Mouse (Mus musculus) embryonic facial prominence, embryonic 15.5 days (tissue): ENCODE data around the gene Plch2. TPM values are rescaled to one million over a fixed set of nuclear protein-coding genes. Genes with fewer than 3 reads are reported as not detected.

ENCODE experiments used
- ATAC-seq: fragments of 200-750 bp; cut with Nextera tagmentation; 2 replicates; pipeline ENCODE4 v1.8.0; 2017; ENCODE audit warnings: low read depth, moderate TSS enrichment; ENCODE audit not compliant: insufficient number of reproducible peaks, low FRiP score, low TSS enrichment
- H3K27ac ChIP-seq: fragments of 300-500 bp; sonication (generic); replicated peaks from 2 replicates; pipeline ENCODE4 v1.5.1; 2015; ENCODE audit warnings: mild to moderate bottlenecking, inconsistent platforms
- H3K27me3 ChIP-seq: fragments of 300-500 bp; sonication (generic); 2 replicates; pipeline ENCODE4 v1.6.1; 2015; ENCODE audit warnings: inconsistent platforms
- H3K36me3 ChIP-seq: fragments of 300-500 bp; sonication (generic); 2 replicates; pipeline ENCODE4 v1.6.1; 2015; ENCODE audit warnings: mild to moderate bottlenecking, inconsistent platforms
- H3K4me1 ChIP-seq: fragments of 300-500 bp; sonication (generic); 2 replicates; pipeline ENCODE4 v1.6.1; 2015; ENCODE audit warnings: inconsistent platforms
- H3K4me2 ChIP-seq: fragments of 300-500 bp; sonication (generic); replicated peaks from 2 replicates; pipeline ENCODE4 v1.6.1; 2015; ENCODE audit warnings: mild to moderate bottlenecking, inconsistent platforms
- H3K4me3 ChIP-seq: fragments of 300-500 bp; sonication (generic); replicated peaks from 2 replicates; pipeline ENCODE4 v1.5.1; 2015; ENCODE audit warnings: mild to moderate bottlenecking, inconsistent platforms
- H3K9ac ChIP-seq: fragments of 300-500 bp; sonication (generic); 2 replicates; pipeline ENCODE4 v1.6.1; 2015; ENCODE audit warnings: inconsistent platforms
- H3K9me3 ChIP-seq: fragments of 300-500 bp; sonication (generic); replicated peaks from 2 replicates; pipeline ENCODE4 v1.6.1; 2016; ENCODE audit warnings: inconsistent platforms
- WGBS: fragments of 180-500 bp; shearing (Covaris S2); methylation state at CpG from one replicate; pipeline ENCODE4 v1.1.7; 2015; 5-methylcytosine and 5-hydroxymethylcytosine counted together
- polyA plus RNA-seq: library from polyadenylated mRNA; unstranded; fragments of >200 nt; fragmentation: Nextera tagmentation; extraction: Ambion mirVana; gene quantifications from 2 replicates; pipeline ENCODE4 v1.2.1, GENCODE M21; 2015

The Plch2 gene
- polyA plus RNA-seq, 1 experiment from 2014 or later = 22.4 TPM

- Histone ChIP-seq H3K4me2 (no peak overlapping the region), H3K36me3 (no peaks in the 10 kb centered on the region), H3K9me3 (no peaks in the 10 kb centered on the region), H3K4me1 (peaks cover 34% of the 10 kb centered on the region), H3K27ac (no peak overlapping the region), H3K4me3 (no peak overlapping the region), H3K27me3 (peaks cover 81% of the 10 kb centered on the region), H3K9ac (no peak overlapping the region)
- 2% methylated on average over 26 of the region's 26 CpGs for WGBS
- ATAC-seq = no peak
These were observed 103.9 kb downstream of the Plch2 start for GRCm38 (mm10) chr4:154952461-154953241.

- Histone ChIP-seq H3K36me3 (no peaks in the 10 kb centered on the region), H3K4me1 (peaks cover 38% of the 10 kb centered on the region), H3K27ac (no peak overlapping the region), H3K9ac (no peak overlapping the region), H3K9me3 (no peaks in the 10 kb centered on the region), H3K27me3 (peaks cover 60% of the 10 kb centered on the region), H3K4me3 (no peak overlapping the region), H3K4me2 (peak overlapping the region; percentile 33)
- WGBS = 8% methylated on average over 16 of the region's 16 CpGs
- ATAC-seq = no peak
These were observed 107.0 kb downstream of the Plch2 start for GRCm38 (mm10) chr4:154949589-154949982.

DNA sequence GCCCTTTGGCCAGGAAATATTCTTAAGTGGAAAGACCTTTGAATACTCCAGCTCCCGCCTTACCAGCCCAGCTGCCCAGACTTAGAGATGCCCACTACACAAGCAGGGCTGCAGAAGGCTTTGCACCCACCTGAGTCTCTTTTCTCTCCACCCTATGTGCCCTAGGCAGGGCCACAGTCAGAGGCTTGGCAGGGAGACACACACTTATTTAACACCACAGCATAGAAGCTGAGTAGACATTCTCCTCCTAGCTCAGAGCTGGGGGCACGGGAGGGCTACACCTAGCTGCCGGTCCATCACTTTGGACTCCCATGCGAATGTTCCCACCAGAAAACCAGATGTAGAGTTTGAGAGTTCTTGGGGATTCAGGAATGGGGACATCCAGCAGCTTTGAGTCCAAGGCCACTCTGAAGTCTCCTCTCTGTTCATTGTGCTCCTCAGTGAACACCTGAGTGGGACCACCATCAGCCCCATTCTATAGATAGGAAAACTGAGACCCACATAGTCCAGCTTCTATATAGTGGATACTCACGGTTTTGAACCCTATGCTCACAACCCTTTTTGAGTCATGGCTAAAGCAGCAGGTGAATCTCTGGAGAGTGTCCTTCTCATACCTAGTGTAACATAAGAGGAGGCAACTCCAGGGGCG, 107.5 kb downstream of the Plch2 start:
- no peak for ATAC-seq
- Histone ChIP-seq H3K27me3 (peaks cover 55% of the 10 kb centered on the region), H3K9me3 (no peaks in the 10 kb centered on the region), H3K4me3 (no peak overlapping the region), H3K4me1 (peaks cover 38% of the 10 kb centered on the region), H3K27ac (no peak overlapping the region), H3K4me2 (peak overlapping the region; percentile 33), H3K9ac (no peak overlapping the region), H3K36me3 (no peaks in the 10 kb centered on the region)
- 60% methylated on average over 6 of the region's 6 CpGs for WGBS

- H3K9me3 ChIP-seq = no peaks in the 10 kb centered on the region
- H3K27me3 ChIP-seq = peaks cover 48% of the 10 kb centered on the region
- no peak overlapping the region for H3K4me3 ChIP-seq
- H3K4me1 ChIP-seq = peaks cover 34% of the 10 kb centered on the region
- WGBS = 42% methylated on average over 14 of the region's 14 CpGs
- H3K9ac ChIP-seq = no peak overlapping the region
- H3K36me3 ChIP-seq = no peaks in the 10 kb centered on the region
- H3K4me2 ChIP-seq = no peak overlapping the region
- no peak overlapping the region for H3K27ac ChIP-seq
- ATAC-seq = no peak
These were observed 108.3 kb downstream of the Plch2 start for GRCm38 (mm10) chr4:154948066-154948939.

DNA sequence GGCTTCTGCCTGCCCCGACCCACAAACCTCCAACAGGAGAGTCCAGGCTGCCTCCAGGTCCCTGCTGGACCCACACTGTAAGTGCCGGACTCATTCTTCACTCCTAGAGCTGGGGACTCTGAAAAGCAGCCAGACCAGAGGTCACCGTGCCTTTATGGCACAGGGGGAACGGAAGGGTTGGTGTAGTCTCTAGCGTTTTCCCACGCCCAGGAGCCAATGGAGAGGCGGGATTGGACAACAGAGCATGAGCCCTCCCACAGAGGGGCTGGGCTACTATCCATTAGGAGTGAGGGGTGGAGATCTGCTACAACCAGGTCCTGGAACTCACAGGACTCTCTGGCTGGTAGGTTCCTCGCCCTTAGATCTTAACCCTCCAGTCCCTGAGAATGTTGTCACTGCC, 110.3 kb downstream of the Plch2 start:
- 3% methylated on average over 8 of the region's 8 CpGs for WGBS
- H3K27ac ChIP-seq = no peak overlapping the region
- peaks cover 28% of the 10 kb centered on the region for H3K27me3 ChIP-seq
- H3K9me3 ChIP-seq = no peaks in the 10 kb centered on the region
- H3K4me2 ChIP-seq = peak overlapping the region; percentile 55
- peak; percentile 85 for ATAC-seq
- peak overlapping the region; percentile 30 for H3K4me3 ChIP-seq
- H3K9ac ChIP-seq = no peak overlapping the region
- peaks cover 26% of the 10 kb centered on the region for H3K4me1 ChIP-seq
- no peaks in the 10 kb centered on the region for H3K36me3 ChIP-seq

DNA sequence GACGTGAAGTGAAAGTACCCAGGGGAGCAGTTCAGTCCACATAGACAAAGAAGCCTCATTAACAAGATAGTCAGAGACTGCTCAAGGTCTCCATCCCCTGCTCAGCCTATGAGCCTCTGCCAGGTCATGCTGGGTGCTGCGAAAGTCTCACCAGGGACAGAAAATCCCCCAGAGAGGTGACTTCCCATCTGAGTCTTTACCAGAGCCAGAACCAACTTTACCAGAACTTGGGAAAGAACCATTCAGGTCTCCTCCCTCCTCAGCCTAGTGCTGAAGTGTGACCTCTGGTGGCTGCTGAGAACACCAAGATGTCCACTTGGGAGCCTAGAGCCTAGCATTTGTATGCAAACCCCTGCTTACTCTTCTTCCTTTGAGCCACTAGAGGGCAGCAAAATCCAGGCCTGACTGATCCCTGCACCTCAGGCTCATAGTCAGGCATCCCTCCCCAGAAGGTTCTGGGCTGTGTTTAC, 112.4 kb downstream of the Plch2 start:
- Histone ChIP-seq H3K27ac (no peak overlapping the region), H3K36me3 (no peaks in the 10 kb centered on the region), H3K9ac (no peak overlapping the region), H3K4me3 (no peak overlapping the region), H3K4me1 (peaks cover 19% of the 10 kb centered on the region), H3K4me2 (no peak overlapping the region), H3K9me3 (no peaks in the 10 kb centered on the region), H3K27me3 (peaks cover 12% of the 10 kb centered on the region)
- peak; percentile 65; the same call in 1 of the 2 replicates for ATAC-seq
- 18% methylated on average over 2 of the region's 2 CpGs for WGBS

DNA sequence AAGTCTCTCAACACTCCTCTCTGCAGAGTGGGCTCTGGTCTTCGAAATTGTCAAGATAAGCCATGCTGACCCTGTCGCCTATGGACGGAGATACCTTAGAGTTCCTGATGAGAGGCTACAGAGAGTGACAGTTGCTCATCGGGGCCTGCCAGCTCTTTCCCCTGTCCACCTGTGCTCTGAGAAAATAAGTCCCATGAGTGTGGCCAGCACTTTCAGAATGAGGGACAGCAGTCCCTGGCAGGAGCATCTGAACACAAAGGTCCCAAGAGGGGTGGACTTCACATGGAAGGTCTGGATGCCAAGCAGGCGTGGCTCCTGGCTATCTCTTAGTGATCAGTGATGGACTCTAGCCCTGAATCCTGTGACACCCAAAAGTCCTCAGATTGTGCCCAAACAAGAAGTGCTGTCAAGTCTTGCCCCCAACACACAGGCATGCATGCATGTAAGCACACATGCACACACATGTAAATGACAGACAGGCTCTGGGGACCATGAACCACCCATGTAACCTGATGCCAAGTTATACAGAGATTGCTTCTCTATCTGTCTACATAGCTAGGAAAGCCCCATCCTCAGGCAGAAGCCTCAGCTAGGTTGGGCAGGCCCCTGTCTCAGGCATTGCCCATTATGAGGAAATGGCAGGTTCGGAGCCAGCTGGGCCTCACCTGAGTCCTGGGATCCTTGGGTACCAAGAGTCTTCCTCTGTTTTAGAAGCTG, 113.1 kb downstream of the Plch2 start:
- H3K4me1 ChIP-seq = peaks cover 13% of the 10 kb centered on the region
- ATAC-seq = no peak
- peaks cover 5% of the 10 kb centered on the region for H3K27me3 ChIP-seq
- no peak overlapping the region for H3K9ac ChIP-seq
- no peak overlapping the region for H3K4me3 ChIP-seq
- H3K27ac ChIP-seq = no peak overlapping the region
- WGBS = 85% methylated on average over 6 of the region's 6 CpGs
- H3K36me3 ChIP-seq = no peaks in the 10 kb centered on the region
- no peak overlapping the region for H3K4me2 ChIP-seq
- no peaks in the 10 kb centered on the region for H3K9me3 ChIP-seq

GRCm38 (mm10) chr4:154942632-154943322, 113.8 kb downstream of the Plch2 start:
- Histone ChIP-seq H3K36me3 (no peaks in the 10 kb centered on the region), H3K27me3 (no peaks in the 10 kb centered on the region), H3K4me2 (no peak overlapping the region), H3K4me3 (no peak overlapping the region), H3K4me1 (peaks cover 8% of the 10 kb centered on the region; the same call in 1 of the 2 replicates), H3K9ac (no peak overlapping the region), H3K9me3 (no peaks in the 10 kb centered on the region), H3K27ac (no peak overlapping the region)
- WGBS = 63% methylated on average over 10 of the region's 10 CpGs
- ATAC-seq = no peak

DNA sequence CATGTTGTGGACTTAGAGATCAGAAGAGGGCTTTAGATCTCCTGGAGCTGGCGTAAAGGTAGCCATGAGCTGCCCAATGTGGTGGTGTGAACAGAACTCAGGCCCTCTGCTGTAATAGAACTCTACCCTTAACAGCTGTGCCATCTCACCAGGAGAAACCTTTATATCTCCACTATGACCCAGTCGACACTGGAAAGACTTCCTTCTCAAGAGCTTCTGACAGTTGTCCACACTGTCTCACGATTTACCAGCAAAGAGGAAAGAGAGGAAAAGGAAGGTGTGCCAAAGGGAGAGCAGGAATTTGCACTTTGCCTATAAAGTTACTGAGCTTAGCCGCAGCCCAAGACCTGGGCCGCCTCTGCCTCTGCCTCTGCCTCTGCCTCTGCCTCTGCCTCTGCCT, 114.8 kb downstream of the Plch2 start:
- H3K36me3 ChIP-seq = no peaks in the 10 kb centered on the region
- no peaks in the 10 kb centered on the region for H3K9me3 ChIP-seq
- no peaks in the 10 kb centered on the region for H3K27me3 ChIP-seq
- no peak overlapping the region for H3K27ac ChIP-seq
- H3K4me1 ChIP-seq = peaks cover 8% of the 10 kb centered on the region; the same call in 1 of the 2 replicates
- no peak overlapping the region for H3K9ac ChIP-seq
- 88% methylated on average over 5 of the region's 5 CpGs for WGBS
- H3K4me3 ChIP-seq = no peak overlapping the region
- no peak overlapping the region for H3K4me2 ChIP-seq
- no peak for ATAC-seq

GRCm38 (mm10) chr4:154940156-154940555, 116.4 kb downstream of the Plch2 start:
- Histone ChIP-seq H3K9me3 (no peaks in the 10 kb centered on the region), H3K4me2 (no peak overlapping the region)
- 92% methylated on average over 2 of the region's 2 CpGs for WGBS

More at GRCm38 (mm10) chr4:154940156-154940555, 116.4 kb downstream of the Plch2 start:
- Histone ChIP-seq H3K27ac (no peak overlapping the region), H3K4me1 (no peaks in the 10 kb centered on the region), H3K27me3 (no peaks in the 10 kb centered on the region), H3K4me3 (no peak overlapping the region), H3K36me3 (no peaks in the 10 kb centered on the region), H3K9ac (no peak overlapping the region)
- no peak for ATAC-seq
